Mouse (Mus musculus): Measurements from ENCODE around the gene Hilpda.

- TF ChIP-seq CTCF (conservative IDR thresholded peaks at IDR 0.05; ENCODE audit: insufficient read depth, insufficient read length, low read depth, low read length) (no peak), POLR2A (IDR thresholded peaks at IDR 0.05; ENCODE audit: low read depth, low read length) (no peak)
These were observed 31.0 kb downstream of the Hilpda start for GRCm38 (mm10) chr6:29303251-29303650.
